Mouse (Mus musculus): ENCODE measurements at regions not wholly inside any gene's neighbourhood (a gene's known extent, or its start where the extent isn't known, plus 50 kb on each side); places are given as distances from the start of the nearest gene placed in this dataset.
A peak's percentile ranks its signal among the peaks of the same experiment; 100 is the strongest.

DNA sequence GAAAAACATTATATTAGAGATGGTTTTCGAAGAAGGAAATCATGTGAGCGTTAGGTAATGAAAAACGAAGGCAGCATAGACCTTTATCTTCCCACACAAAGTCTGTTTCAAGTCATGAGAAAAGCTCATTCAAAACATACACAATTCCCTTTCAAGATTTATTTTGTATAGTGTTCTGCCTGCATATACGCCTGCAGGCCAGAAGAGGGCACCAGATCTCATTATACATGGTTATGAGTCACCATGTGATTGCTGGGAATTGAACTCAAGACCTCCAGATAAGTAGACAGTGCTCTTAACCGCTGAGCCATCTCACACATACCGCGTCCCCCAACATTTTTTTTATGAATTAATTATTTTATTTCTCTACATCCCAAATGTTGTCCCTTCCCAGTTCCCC lies 578.3 kb upstream of the Ccdc54 start:
- Histone ChIP-seq H3K4me1 (ENCODE audit: control insufficient read depth, insufficient read depth, low read length) (no peaks in the 10 kb centered on the region), H3K27ac (replicated peaks; ENCODE audit: low read depth, low read length) (no peak overlapping the region), H3K4me2 (replicated peaks; ENCODE audit: low read depth, low read length, severe bottlenecking) (no peak overlapping the region), H3K4me3 (replicated peaks; ENCODE audit: low read length) (no peak overlapping the region), H3K9ac (ENCODE audit: low read depth, low read length, severe bottlenecking) (no peak overlapping the region), H3K36me3 (ENCODE audit: control insufficient read depth, insufficient read depth, low read length) (no peaks in the 10 kb centered on the region), H3K27me3 (ENCODE audit: control insufficient read depth, insufficient read depth, low read length) (no peaks in the 10 kb centered on the region), H3K9me3 (ENCODE audit: control insufficient read depth, low read length) (no peaks in the 10 kb centered on the region)
- no peak for TF ChIP-seq POLR2A (IDR thresholded peaks at IDR 0.05; ENCODE audit: borderline replicate concordance, extremely low read depth, insufficient read depth, insufficient read length)
- DNase-seq (ENCODE audit: low spot score) = no peak
- 72% methylated on average over 7 of the region's 7 CpGs for WGBS
- no peak for ATAC-seq (ENCODE audit: low FRiP score, low read depth)

DNA sequence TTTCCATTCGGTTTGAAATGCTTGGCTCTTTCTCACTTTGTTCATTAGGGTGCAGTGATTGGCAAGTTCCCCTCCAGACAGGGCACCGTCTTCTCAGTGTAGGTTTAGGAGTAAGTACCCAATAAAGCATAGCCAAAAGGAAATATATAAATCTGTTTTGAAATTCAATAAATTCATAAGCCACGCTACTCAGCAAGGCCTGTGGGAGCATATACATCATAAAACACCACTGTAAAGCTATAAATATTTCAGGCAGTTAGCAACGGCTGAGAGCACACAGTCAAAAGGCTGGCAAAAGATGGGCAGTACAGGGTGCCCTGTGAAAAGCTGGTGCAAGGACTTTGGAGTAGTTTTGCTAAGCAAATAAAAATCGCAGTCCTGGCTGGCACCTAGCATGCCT lies 569.8 kb upstream of the Ccdc54 start:
- TF ChIP-seq POLR2A (IDR thresholded peaks at IDR 0.05; ENCODE audit: borderline replicate concordance, extremely low read depth, insufficient read depth, insufficient read length) = no peak
- 37% methylated on average over 5 of the region's 5 CpGs for WGBS
- H3K9ac ChIP-seq (ENCODE audit: low read depth, low read length, severe bottlenecking) = no peak overlapping the region
- no peak overlapping the region for H3K4me3 ChIP-seq (replicated peaks; ENCODE audit: low read length)
- no peak overlapping the region for H3K27ac ChIP-seq (replicated peaks; ENCODE audit: low read depth, low read length)
- ATAC-seq (ENCODE audit: low FRiP score, low read depth) (no peak), DNase-seq (ENCODE audit: low spot score) (peak; percentile 6)
- H3K27me3 ChIP-seq (ENCODE audit: control insufficient read depth, insufficient read depth, low read length) = no peaks in the 10 kb centered on the region
- H3K4me2 ChIP-seq (replicated peaks; ENCODE audit: low read depth, low read length, severe bottlenecking) = no peak overlapping the region
- no peaks in the 10 kb centered on the region for H3K9me3 ChIP-seq (ENCODE audit: control insufficient read depth, low read length)
- no peaks in the 10 kb centered on the region for H3K4me1 ChIP-seq (ENCODE audit: control insufficient read depth, insufficient read depth, low read length)
- H3K36me3 ChIP-seq (ENCODE audit: control insufficient read depth, insufficient read depth, low read length) = no peaks in the 10 kb centered on the region

DNA sequence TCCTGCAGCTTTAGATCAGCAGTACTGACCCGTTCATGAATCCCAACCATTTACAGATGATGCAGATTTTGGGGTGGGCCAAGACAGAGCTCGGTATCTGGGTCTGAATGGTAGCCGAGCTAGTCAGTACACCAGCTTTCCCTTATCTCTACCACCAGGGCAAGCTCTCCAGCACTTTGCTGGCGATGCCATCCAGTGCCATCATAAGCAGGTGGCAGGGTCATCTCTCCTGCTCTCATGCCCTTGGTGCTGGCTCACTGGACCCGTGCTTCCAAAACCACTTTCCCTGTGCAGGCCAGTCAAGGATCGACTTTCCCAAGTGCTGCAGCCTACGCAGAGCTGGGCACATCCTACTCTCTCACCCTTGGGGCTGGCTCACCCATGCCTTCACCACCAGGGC lies 547.6 kb upstream of the Ccdc54 start:
- DNase-seq (ENCODE audit: low spot score) (no peak), ATAC-seq (ENCODE audit: low FRiP score, low read depth) (no peak)
- Histone ChIP-seq H3K4me2 (replicated peaks; ENCODE audit: low read depth, low read length, severe bottlenecking) (no peak overlapping the region), H3K4me1 (ENCODE audit: control insufficient read depth, insufficient read depth, low read length) (no peaks in the 10 kb centered on the region), H3K27ac (replicated peaks; ENCODE audit: low read depth, low read length) (no peak overlapping the region), H3K4me3 (replicated peaks; ENCODE audit: low read length) (no peak overlapping the region), H3K36me3 (ENCODE audit: control insufficient read depth, insufficient read depth, low read length) (no peaks in the 10 kb centered on the region), H3K9me3 (ENCODE audit: control insufficient read depth, low read length) (no peaks in the 10 kb centered on the region), H3K9ac (ENCODE audit: low read depth, low read length, severe bottlenecking) (no peak overlapping the region), H3K27me3 (ENCODE audit: control insufficient read depth, insufficient read depth, low read length) (no peaks in the 10 kb centered on the region)
- no peak for TF ChIP-seq POLR2A (IDR thresholded peaks at IDR 0.05; ENCODE audit: borderline replicate concordance, extremely low read depth, insufficient read depth, insufficient read length)
- 87% methylated on average over 7 of the region's 7 CpGs for WGBS

DNA sequence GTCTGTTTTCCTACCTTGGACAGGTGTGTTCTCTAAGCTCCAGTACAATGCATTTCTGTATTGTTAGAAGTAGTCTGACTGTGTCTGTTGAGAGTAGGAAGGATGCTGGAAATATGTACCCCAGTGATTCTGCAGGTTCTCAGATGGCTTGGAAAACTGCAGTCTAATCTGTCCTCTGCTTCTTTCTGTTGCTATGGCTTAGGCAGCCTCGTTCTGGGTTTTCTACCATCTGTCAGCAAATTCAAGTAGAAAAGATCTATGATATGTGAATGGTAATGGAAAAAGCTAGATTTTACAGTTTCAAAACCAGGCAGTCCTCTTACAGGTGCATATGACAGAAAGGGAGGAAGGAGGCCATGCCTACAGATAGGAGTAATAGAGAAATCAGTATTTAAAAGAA lies 528.9 kb upstream of the Ccdc54 start:
- Histone ChIP-seq H3K27ac (replicated peaks; ENCODE audit: low read depth, low read length) (no peak overlapping the region), H3K4me1 (ENCODE audit: control insufficient read depth, insufficient read depth, low read length) (peaks cover 4% of the 10 kb centered on the region; the same call in 1 of the 2 replicates), H3K36me3 (ENCODE audit: control insufficient read depth, insufficient read depth, low read length) (no peaks in the 10 kb centered on the region), H3K9ac (ENCODE audit: low read depth, low read length, severe bottlenecking) (no peak overlapping the region), H3K4me2 (replicated peaks; ENCODE audit: low read depth, low read length, severe bottlenecking) (no peak overlapping the region), H3K9me3 (ENCODE audit: control insufficient read depth, low read length) (no peaks in the 10 kb centered on the region), H3K4me3 (replicated peaks; ENCODE audit: low read length) (no peak overlapping the region), H3K27me3 (ENCODE audit: control insufficient read depth, insufficient read depth, low read length) (no peaks in the 10 kb centered on the region)
- DNase-seq (ENCODE audit: low spot score) = no peak
- no peak for ATAC-seq (ENCODE audit: low FRiP score, low read depth)
- TF ChIP-seq POLR2A (IDR thresholded peaks at IDR 0.05; ENCODE audit: borderline replicate concordance, extremely low read depth, insufficient read depth, insufficient read length) = no peak
- 72% methylated on average over 1 of the region's 1 CpGs for WGBS

DNA sequence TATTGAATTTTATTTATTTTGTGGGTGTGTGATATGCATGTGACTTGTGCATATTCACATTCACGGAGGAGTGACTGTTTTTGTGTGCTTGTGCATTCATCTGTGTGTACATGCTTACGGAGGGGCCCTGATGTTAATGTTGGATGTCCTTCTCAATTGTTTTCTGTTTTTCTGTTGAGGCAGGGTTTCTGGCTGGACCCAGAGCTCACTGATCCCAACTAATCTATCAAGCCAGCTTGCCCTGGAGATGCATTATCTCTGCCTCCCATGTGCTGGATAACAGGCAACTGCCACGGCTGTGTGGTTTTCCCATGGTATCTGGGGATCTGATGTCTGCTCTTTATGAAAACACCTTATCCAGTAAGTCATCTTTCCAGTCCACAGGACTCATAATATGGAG lies 527.4 kb upstream of the Ccdc54 start:
- Histone ChIP-seq H3K4me3 (replicated peaks; ENCODE audit: low read length) (no peak overlapping the region), H3K36me3 (ENCODE audit: control insufficient read depth, insufficient read depth, low read length) (no peaks in the 10 kb centered on the region), H3K4me1 (ENCODE audit: control insufficient read depth, insufficient read depth, low read length) (peaks cover 4% of the 10 kb centered on the region; the same call in 1 of the 2 replicates), H3K9ac (ENCODE audit: low read depth, low read length, severe bottlenecking) (no peak overlapping the region), H3K27ac (replicated peaks; ENCODE audit: low read depth, low read length) (no peak overlapping the region), H3K27me3 (ENCODE audit: control insufficient read depth, insufficient read depth, low read length) (no peaks in the 10 kb centered on the region), H3K9me3 (ENCODE audit: control insufficient read depth, low read length) (no peaks in the 10 kb centered on the region), H3K4me2 (replicated peaks; ENCODE audit: low read depth, low read length, severe bottlenecking) (no peak overlapping the region; the same call in 1 of the 2 replicates)
- ATAC-seq (ENCODE audit: low FRiP score, low read depth) (0 out of 2 replicates have a peak, but pooled peaks have one; percentile 30), DNase-seq (ENCODE audit: low spot score) (no peak)
- 66% methylated on average over 3 of the region's 3 CpGs for WGBS
- no peak for TF ChIP-seq POLR2A (IDR thresholded peaks at IDR 0.05; ENCODE audit: borderline replicate concordance, extremely low read depth, insufficient read depth, insufficient read length)

DNA sequence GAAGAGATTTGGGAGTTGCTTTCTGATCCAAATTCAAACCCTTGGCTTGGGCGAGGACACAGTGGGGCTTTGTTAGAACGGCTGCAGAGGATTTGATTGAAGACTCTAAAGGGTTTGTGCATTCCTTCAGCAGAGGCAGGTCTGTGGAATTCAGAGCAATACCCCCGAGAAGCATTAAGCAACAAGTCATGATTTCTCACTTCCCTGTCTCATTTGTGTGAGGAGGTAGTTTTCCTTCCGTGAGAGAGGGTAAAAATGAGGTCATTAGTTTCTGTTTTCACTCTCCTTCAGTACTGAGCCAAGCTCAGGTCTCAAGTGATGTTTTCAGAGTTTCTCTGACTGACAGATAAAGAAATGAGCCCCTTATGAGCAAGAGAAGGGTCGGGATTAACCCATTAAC lies 526.9 kb upstream of the Ccdc54 start:
- H3K4me3 ChIP-seq (replicated peaks; ENCODE audit: low read length) = no peak overlapping the region
- no peaks in the 10 kb centered on the region for H3K27me3 ChIP-seq (ENCODE audit: control insufficient read depth, insufficient read depth, low read length)
- H3K4me2 ChIP-seq (replicated peaks; ENCODE audit: low read depth, low read length, severe bottlenecking) = no peak overlapping the region; the same call in 1 of the 2 replicates
- WGBS = 18% methylated on average over 5 of the region's 5 CpGs
- H3K9ac ChIP-seq (ENCODE audit: low read depth, low read length, severe bottlenecking) = no peak overlapping the region
- no peaks in the 10 kb centered on the region for H3K36me3 ChIP-seq (ENCODE audit: control insufficient read depth, insufficient read depth, low read length)
- TF ChIP-seq POLR2A (IDR thresholded peaks at IDR 0.05; ENCODE audit: borderline replicate concordance, extremely low read depth, insufficient read depth, insufficient read length) = no peak
- peak; percentile 80 for ATAC-seq (ENCODE audit: low FRiP score, low read depth)
- peak; percentile 32 for DNase-seq (ENCODE audit: low spot score)
- no peaks in the 10 kb centered on the region for H3K9me3 ChIP-seq (ENCODE audit: control insufficient read depth, low read length)
- H3K4me1 ChIP-seq (ENCODE audit: control insufficient read depth, insufficient read depth, low read length) = peaks cover 4% of the 10 kb centered on the region; the same call in 1 of the 2 replicates
- H3K27ac ChIP-seq (replicated peaks; ENCODE audit: low read depth, low read length) = no peak overlapping the region
